Mouse (Mus musculus) megakaryocyte, embryonic 14.5 days (primary cell): ENCODE data around the gene Esm1.

Experiments used
- FLI1 ChIP-seq: IDR thresholded peaks from 2 replicates; pipeline ENCODE4 v1.6.1; 2012; ENCODE audit warnings: low read length, inconsistent platforms, mixed read lengths
- GATA1 ChIP-seq: IDR thresholded peaks from 3 replicates; pipeline ENCODE4 v1.6.1; 2012; ENCODE audit warnings: mixed read lengths, low read length, inconsistent platforms, borderline replicate concordance

DNA sequence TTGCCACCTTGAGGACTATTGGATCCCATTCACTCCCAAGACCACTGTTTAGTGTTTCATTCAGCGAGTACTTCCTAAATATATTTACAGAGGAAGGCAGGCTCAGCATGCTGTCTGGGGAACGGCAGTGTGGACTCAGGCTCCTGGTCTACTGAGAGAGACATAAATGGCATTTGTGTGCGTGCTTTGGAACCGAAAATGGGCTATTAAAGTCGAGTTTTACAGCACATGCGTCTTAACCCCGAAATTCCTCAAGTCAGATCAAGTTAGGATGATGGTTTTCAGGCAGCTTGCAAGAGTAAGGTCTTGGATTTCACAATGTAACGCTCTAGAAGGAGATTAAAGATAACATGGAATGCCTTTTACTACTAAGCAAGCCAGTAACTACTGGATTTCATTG is 8.7 kb upstream of the Esm1 start:
- no peak for TF ChIP-seq GATA1
- TF ChIP-seq FLI1 = no peak
